Mouse (Mus musculus): ENCODE data around the gene Araf.

- TF ChIP-seq CTCF (IDR thresholded peaks at IDR 0.05; ENCODE audit: control insufficient read depth, insufficient read depth, low read length) (no peak), POLR2A (IDR thresholded peaks at IDR 0.05; ENCODE audit: borderline replicate concordance, control insufficient read depth, low read depth, low read length) (no peak)
Observed at GRCm38 (mm10) chrX:20875241-20875640, 77.6 kb downstream of the Araf start.
